Mouse (Mus musculus): ENCODE measurements around the gene Phf19.
A peak's percentile ranks its signal among the peaks of the same experiment; 100 is the strongest.

Phf19 gene

GRCm38 (mm10) chr2:34938269-34939208 is 24.7 kb upstream of the Phf19 start:
- no peak for DNase-seq (ENCODE audit: low spot score in 2 of 2)

- no peak for DNase-seq (ENCODE audit: low spot score in 2 of 2)
Measured at GRCm38 (mm10) chr2:34937460-34937859, 23.6 kb upstream of the Phf19 start.

- DNase-seq (ENCODE audit: low spot score in 2 of 2), result no peak
Measured at GRCm38 (mm10) chr2:34927320-34927719, 13.5 kb upstream of the Phf19 start.

DNA sequence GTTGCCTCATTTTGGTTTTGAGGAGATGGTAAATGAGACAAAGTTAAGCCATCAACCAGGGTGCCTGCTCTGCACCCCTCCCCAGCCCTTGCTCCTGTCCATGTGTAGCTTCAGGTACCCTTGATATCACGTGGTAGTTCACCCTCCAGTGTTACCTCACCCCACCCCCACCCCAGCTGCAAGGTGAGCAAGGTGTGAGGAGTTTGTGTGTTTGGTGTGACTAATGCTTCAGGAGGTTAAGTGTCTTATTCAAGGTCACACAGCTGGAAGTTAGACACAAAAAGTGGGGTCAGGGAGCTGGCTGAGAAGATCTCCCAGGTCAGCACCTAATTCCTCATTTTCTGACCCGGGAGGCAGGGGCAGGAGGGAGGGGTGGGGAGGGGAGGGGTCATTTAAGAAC is 8.9 kb upstream of the Phf19 start:
- DNase-seq (ENCODE audit: low spot score in 2 of 2), result no peak

- DNase-seq (ENCODE audit: low spot score in 2 of 2), result no peak
Measured at GRCm38 (mm10) chr2:34920144-34920543, 6.3 kb upstream of the Phf19 start.

DNA sequence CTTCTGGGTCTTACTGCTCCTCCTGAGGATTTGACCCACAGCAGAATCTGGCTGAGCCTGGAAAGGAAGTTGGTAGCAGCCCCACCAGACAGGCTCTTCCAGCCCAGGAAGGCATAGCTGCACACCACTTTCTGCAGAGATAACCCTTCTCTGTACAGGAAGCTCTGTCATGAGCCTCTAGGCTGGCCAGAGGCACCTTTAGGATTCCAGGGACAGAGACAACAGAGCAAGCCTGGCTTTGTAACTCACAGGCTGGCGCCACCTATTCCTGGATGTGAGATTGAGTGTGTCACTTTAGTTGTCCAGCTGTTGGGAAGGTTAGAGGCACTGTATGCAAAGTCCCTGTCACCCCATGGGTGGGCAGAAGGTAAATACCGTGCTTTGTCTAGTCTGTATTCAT is 1.3 kb upstream of the Phf19 start:
- no peak for DNase-seq (ENCODE audit: low spot score in 2 of 2)

DNA sequence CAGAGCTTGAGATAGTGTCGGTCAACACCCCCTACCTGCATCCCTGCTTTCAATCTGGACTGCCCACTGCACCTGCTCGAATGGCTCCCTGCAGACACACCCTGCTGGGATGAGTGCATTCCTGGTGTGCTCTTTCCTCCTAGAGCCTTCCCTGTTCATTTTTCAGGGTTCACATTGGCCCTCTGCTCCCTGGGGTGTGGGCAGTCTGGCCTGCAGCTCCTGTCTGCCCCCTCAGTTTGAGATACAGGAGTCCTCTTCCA is 927 bp upstream of the Phf19 start:
- no peak for DNase-seq (ENCODE audit: low spot score in 2 of 2)

DNA sequence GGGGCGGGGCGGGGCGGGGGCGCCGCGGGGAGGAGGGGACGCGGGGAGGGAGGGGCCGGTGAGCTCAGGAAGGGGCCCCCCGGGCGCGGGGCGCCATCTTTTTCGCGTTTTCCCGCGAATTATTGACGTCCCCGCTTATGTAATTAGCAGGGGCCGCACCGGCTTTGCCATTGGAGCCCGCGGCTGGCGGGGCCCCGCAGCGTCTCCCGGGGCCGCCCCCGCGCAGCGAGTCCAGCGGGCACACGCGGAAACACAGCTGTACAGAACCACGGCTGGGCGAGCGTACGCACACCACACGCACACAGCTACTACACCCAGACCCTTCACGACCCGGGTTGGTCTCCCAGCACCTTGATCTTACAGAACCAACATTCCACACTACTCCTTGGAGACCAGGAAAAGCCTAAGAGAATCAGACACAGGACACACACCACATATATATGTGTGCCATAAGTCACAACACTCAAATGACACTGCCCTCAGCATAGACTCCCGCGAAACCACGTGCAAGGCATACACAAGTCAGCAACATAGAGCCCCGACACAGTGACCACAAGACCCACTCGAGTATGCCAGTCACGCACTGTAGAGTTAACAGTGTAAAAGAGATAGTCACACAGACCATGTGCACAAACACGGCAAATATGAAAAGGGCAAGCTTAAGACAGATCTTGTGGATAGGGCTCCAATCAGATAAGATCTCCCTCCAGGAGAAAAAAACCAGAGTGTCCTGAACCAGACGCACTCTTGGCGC is 420 bp upstream of the Phf19 start:
- DNase-seq (ENCODE audit: low spot score in 2 of 2), result no peak

- DNase-seq (ENCODE audit: low spot score in 2 of 2), result no peak
Measured at GRCm38 (mm10) chr2:34912613-34913012, 1.2 kb downstream of the Phf19 start.

DNA sequence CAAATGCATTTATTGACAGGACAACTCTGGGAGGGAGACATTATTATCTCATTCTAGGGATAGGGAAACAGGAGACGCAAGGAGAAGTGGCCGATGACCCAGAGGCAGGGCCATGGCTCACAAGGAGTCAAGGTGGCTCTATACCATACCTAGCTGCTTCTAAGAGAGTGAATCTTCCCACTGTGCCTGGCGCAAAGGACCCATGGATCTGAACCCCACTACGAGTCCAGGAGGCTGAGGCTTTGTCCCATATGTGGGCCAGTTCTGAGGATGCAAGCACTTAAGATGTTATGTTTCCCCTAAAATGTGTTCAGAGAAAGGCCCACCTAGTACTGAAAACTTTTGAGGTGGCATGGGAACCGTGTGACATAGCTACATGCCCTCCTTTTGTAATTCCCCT is 2.0 kb downstream of the Phf19 start:
- no peak for DNase-seq (ENCODE audit: low spot score in 2 of 2)

DNA sequence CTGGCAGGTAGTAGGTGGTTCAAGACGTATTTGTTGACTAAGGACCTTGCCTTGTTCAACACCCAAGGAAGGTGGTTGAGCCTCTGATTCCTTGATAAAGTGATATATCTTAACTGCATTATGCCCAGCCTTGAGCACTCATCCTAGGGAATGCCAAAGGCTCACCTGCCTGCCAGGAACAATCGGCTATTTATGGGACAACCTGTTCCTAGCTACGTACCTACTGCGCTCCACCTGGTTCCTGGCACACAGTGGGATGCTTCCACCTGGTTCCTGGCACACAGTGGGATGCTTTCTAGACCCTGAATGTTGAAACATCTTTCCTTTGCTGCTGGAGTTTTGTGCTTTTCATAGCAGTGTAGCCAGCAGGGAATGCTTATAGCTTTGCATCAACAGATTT is 4.1 kb downstream of the Phf19 start:
- no peak for DNase-seq (ENCODE audit: low spot score in 2 of 2)

DNA sequence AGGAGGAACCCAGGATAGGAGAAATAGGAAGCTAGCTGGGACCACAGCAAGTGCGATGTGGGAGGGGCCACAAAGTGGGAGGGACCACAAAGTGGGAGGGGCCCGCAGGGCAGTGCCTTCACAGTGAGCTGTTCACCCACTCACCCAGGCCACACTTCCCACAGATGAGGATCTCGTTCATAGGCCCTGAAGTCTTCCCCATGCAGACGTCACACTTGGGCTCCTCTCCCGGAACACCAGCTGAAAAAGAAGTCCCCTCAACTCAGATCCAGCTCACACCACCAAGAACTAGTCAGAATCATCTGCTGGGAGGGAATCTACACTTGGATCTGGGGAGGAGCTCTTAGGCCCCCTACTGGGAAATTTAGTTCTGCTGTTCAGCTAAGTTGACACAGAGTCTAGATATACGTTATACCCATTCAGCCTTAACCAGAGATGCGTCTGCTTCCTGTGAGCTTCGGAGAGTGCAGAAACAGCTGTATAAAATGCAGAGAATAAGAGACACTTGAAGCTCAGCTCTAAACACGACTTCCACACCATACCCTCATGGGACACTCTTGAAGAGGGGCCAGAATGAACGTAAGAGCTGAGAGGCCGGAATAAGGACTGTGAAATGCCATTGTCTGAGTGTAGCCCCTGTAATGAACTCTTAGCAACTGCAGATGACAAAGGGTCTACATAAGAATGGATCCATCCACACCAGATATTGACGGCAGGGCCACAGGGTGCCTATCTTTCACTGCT is 6.8 kb downstream of the Phf19 start:
- no peak for DNase-seq (ENCODE audit: low spot score in 2 of 2)

- DNase-seq (ENCODE audit: low spot score in 2 of 2), result no peak
Measured at GRCm38 (mm10) chr2:34906426-34906825, 7.4 kb downstream of the Phf19 start.

GRCm38 (mm10) chr2:34904849-34905542 is 8.8 kb downstream of the Phf19 start:
- DNase-seq (ENCODE audit: low spot score in 2 of 2), result peak; percentile 92 to 95

DNA sequence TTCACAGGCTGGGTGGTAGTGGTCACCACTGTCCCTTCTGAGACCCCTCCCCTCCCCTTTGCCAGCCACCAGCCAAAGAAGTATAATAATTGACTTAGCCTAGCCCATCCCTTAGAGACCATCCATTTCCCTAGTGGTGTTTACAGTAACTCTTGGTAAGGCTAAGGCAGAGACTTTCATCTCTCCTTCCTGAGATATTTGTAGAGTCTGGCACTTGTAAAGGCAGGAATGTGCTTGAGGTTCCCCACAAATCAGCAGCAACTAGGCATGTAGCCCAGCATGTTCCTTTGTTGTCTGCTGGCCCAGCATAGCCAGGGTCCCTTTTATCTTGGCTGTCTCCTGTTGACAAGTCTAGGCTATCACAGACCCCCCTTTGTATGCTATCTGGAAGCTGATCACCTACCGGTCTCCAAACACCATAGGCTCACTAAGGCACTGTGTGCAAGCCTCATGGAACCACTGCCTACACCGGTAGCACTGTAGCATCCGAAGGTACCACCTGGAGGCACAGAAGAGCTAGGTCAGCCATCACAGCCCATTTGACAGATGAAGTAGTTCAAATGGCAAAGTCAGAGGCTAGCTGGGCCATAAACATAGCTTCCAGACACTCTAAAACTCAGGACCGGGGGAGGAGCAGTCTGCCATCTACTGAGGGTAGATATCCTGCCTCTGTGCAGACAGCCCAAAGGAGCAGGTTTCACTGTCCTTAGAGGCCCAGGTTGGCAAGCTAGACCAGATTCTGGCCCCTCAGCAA is 10.0 kb downstream of the Phf19 start:
- DNase-seq (ENCODE audit: low spot score in 2 of 2), result no peak

DNA sequence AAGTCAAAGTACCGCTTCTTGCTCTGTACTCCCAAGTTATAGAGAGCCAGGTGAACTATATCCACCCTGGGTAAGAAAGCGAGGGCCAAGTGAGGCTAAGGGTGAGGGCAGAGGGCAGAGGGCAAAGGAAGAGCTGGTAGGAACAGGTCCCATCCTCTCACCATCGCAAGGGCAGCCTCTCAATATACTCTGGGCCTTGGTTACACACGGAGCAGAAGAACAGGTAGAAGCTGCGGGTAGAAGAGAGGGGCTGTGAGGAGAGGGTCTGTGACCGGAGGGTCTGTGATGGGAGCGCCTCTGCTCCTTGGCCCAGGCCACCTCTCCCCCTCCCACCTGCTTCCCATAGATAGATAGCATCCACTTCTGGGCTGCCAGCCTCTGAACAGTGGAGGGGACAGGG is 10.6 kb downstream of the Phf19 start:
- no peak for DNase-seq (ENCODE audit: low spot score in 2 of 2)

DNA sequence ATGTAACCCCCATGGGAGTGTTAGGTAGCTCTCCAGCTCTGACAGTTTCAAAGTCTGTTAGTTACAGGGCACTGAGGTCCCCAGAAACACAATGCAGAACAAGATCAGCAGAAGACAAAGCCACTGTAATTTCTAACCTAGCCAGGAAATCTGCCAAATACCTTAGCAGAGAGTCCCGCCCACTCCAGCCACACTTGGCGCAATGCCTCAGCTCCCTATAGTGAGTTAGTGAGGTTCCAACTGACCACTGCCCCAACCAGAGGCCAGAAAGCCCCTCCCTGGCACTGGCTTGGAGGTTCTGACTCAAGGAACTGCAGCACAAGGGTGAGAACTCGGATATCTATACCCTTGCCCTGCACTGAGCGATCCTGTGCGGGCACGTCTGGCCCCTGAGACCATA is 11.1 kb downstream of the Phf19 start:
- no peak for DNase-seq (ENCODE audit: low spot score in 2 of 2)

DNA sequence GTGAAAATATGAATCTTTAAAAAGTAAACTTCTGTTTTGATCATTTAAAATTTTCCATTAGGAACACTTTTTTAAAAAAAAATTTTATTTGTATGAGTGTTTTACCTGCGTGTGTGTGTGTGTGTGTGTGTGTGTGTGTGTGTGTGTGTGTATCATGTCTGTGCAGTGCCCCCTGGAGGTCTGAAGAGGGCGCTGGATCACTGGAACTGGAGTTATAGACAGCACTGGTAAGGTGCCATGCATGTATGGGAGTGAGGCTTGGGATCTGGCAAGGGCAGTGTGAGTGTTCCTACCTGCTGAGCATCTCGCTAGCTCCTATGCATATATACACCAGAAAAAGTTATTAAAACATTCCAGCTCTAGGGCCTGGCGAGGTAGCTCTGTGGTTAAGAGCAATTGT is 12.1 kb downstream of the Phf19 start:
- no peak for DNase-seq (ENCODE audit: low spot score in 2 of 2)

- no peak for DNase-seq (ENCODE audit: low spot score in 2 of 2)
Measured at GRCm38 (mm10) chr2:34900412-34900811, 13.4 kb downstream of the Phf19 start.

DNA sequence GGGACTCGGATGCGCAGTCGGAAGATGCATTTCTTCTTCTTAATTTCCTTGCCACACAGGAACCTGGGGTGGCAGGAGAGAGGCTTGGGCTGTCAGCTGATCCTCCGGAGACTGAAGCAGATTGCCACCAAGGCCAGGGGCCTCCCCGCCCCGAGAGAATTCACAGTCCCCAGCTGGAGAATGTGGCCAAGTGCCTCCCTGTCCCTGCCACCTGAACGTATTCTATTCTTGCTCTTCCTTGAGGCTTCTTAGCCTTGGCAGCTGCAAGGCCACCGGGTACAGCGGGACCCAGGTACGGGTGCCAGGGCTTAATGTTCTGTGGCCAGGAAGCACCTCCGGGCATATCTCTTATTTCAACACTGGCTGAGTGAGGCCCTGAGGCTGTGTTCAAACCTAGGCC is 14.1 kb downstream of the Phf19 start:
- no peak for DNase-seq (ENCODE audit: low spot score in 2 of 2)

DNA sequence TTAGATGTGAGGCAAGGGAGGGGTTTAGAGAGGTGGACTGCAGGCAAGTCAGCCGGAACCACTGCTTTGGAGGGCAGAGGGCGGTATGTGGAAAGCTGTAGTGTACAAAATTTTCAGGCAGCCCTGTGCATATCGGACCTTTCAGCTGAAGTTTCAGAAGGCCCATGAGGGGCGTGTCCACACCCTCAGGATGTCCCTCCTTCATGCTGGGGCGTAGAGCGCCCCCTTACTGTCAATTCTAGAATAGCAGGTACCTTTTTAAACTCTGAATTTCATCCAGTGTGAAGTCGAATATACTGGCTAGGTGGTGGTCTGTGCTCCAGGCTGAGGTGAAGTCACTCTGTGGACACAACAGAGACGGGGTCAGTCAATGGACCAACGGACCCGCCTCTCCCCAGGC is 16.0 kb downstream of the Phf19 start:
- DNase-seq (ENCODE audit: low spot score in 2 of 2), result no peak
